Mouse (Mus musculus) ES-E14 (cell line): ENCODE data around the gene Rhob.

ENCODE experiments used
- CHD2 ChIP-seq: IDR thresholded peaks from 2 replicates; pipeline ENCODE4 v1.6.1; 2014; ENCODE audit warnings: mild to moderate bottlenecking, low read depth, low read length, inconsistent platforms
- MAFK ChIP-seq: IDR thresholded peaks from 2 replicates; pipeline ENCODE4 v1.6.1; 2014; ENCODE audit warnings: mild to moderate bottlenecking, low read depth, low read length, inconsistent platforms; ENCODE audit not compliant: insufficient read depth

- no peak for TF ChIP-seq CHD2
- TF ChIP-seq MAFK = no peak
Measured at GRCm38 (mm10) chr12:8458400-8458799, 41.4 kb downstream of the Rhob start.
